Mouse (Mus musculus): ENCODE results near the gene Col16a1.

Col16a1 gene

GRCm38 (mm10) chr4:130130641-130131350 lies 83.2 kb downstream of the Col16a1 start:
- no peak for DNase-seq (ENCODE audit: low read depth, low spot score)

GRCm38 (mm10) chr4:130131448-130132105 lies 83.9 kb downstream of the Col16a1 start:
- no peak for DNase-seq (ENCODE audit: low read depth, low spot score)

- DNase-seq (ENCODE audit: low read depth, low spot score), result no peak
Measured at GRCm38 (mm10) chr4:130133399-130133798, 85.8 kb downstream of the Col16a1 start.

GRCm38 (mm10) chr4:130138441-130139213 lies 91.0 kb downstream of the Col16a1 start:
- DNase-seq (ENCODE audit: low read depth, low spot score), result peak; percentile 76

- DNase-seq (ENCODE audit: low read depth, low spot score), result no peak
Measured at GRCm38 (mm10) chr4:130139214-130139492, 91.5 kb downstream of the Col16a1 start, which contains the start of gene Hcrtr1. Hcrtr1 (minus strand) TSS chr4:130139359.

GRCm38 (mm10) chr4:130140992-130141402 lies 93.4 kb downstream of the Col16a1 start:
- DNase-seq (ENCODE audit: low read depth, low spot score), result no peak

- DNase-seq (ENCODE audit: low read depth, low spot score), result no peak
Measured at GRCm38 (mm10) chr4:130141786-130142185, 94.1 kb downstream of the Col16a1 start.

GRCm38 (mm10) chr4:130148405-130148804 lies 100.8 kb downstream of the Col16a1 start:
- no peak for DNase-seq (ENCODE audit: low read depth, low spot score)

Measured in forelimb bud, embryonic 11.5 days (tissue).